Mouse (Mus musculus): ENCODE data around the gene Lama1. TPM values are rescaled to one million over a fixed set of nuclear protein-coding genes. Genes with fewer than 3 reads are reported as not detected.
"Not testable (repeated sequence)": the region's sequence is repeated elsewhere in the genome, so short reads cannot be mapped to it uniquely, and the experiment has no call there.

Lama1 gene
- polyA plus RNA-seq, 1 experiment from 2014 or later = 23.7 TPM

- 87% methylated on average over 13 of the region's 13 CpGs for WGBS
- Histone ChIP-seq H3K4me3 (ENCODE audit: low read depth, low read length) (no peak overlapping the region), H3K27me3 (ENCODE audit: control insufficient read depth, insufficient read depth, low read length) (no peaks in the 10 kb centered on the region), H3K4me2 (no peak overlapping the region), H3K9me3 (ENCODE audit: control insufficient read depth, low read length) (no peaks in the 10 kb centered on the region), H3K27ac (ENCODE audit: low read depth, low read length) (no peak overlapping the region), H3K9ac (ENCODE audit: low read length) (no peak overlapping the region), H3K36me3 (ENCODE audit: control insufficient read depth, insufficient read depth, low read length) (no peaks in the 10 kb centered on the region), H3K4me1 (ENCODE audit: control insufficient read depth, insufficient read depth, low read length) (no peaks in the 10 kb centered on the region)
- ATAC-seq (ENCODE audit: low FRiP score) (no peak), DNase-seq (ENCODE audit: low spot score, missing footprints) (no peak)
Measured at GRCm38 (mm10) chr17:67838948-67839347, 141.9 kb downstream of the Lama1 start.

GRCm38 (mm10) chr17:67841494-67841893 is 144.4 kb downstream of the Lama1 start:
- not testable (repeated sequence) for H3K36me3 ChIP-seq (ENCODE audit: control insufficient read depth, insufficient read depth, low read length); H3K4me3 ChIP-seq (ENCODE audit: low read depth, low read length); H3K4me2 ChIP-seq; ATAC-seq (ENCODE audit: low FRiP score); H3K4me1 ChIP-seq (ENCODE audit: control insufficient read depth, insufficient read depth, low read length); DNase-seq (ENCODE audit: low spot score, missing footprints); H3K9me3 ChIP-seq (ENCODE audit: control insufficient read depth, low read length); H3K27ac ChIP-seq (ENCODE audit: low read depth, low read length); H3K27me3 ChIP-seq (ENCODE audit: control insufficient read depth, insufficient read depth, low read length); H3K9ac ChIP-seq (ENCODE audit: low read length)
- WGBS = 98% methylated on average over 2 of the region's 2 CpGs

- ATAC-seq (ENCODE audit: low FRiP score) (no peak), DNase-seq (ENCODE audit: low spot score, missing footprints) (no peak)
- no peaks in the 10 kb centered on the region for H3K27me3 ChIP-seq (ENCODE audit: control insufficient read depth, insufficient read depth, low read length)
- no peaks in the 10 kb centered on the region for H3K4me1 ChIP-seq (ENCODE audit: control insufficient read depth, insufficient read depth, low read length)
- H3K9ac ChIP-seq (ENCODE audit: low read length) = no peak overlapping the region
- no peak overlapping the region for H3K27ac ChIP-seq (ENCODE audit: low read depth, low read length)
- no peak overlapping the region for H3K4me3 ChIP-seq (ENCODE audit: low read depth, low read length)
- WGBS = 93% methylated on average over 10 of the region's 10 CpGs
- no peak overlapping the region for H3K4me2 ChIP-seq
- no peaks in the 10 kb centered on the region for H3K36me3 ChIP-seq (ENCODE audit: control insufficient read depth, insufficient read depth, low read length)
- no peaks in the 10 kb centered on the region for H3K9me3 ChIP-seq (ENCODE audit: control insufficient read depth, low read length)
Measured at GRCm38 (mm10) chr17:67861080-67861630, 164.1 kb downstream of the Lama1 start.

GRCm38 (mm10) chr17:67861744-67862535 is 164.9 kb downstream of the Lama1 start:
- WGBS = 80% methylated on average over 16 of the region's 16 CpGs
- DNase-seq (ENCODE audit: low spot score, missing footprints) (peak; percentile 97), ATAC-seq (ENCODE audit: low FRiP score) (peak; percentile 59; the same call in 1 of the 2 replicates)
- Histone ChIP-seq H3K4me2 (no peak overlapping the region), H3K4me1 (ENCODE audit: control insufficient read depth, insufficient read depth, low read length) (no peaks in the 10 kb centered on the region), H3K27me3 (ENCODE audit: control insufficient read depth, insufficient read depth, low read length) (no peaks in the 10 kb centered on the region), H3K4me3 (ENCODE audit: low read depth, low read length) (no peak overlapping the region), H3K27ac (ENCODE audit: low read depth, low read length) (no peak overlapping the region), H3K36me3 (ENCODE audit: control insufficient read depth, insufficient read depth, low read length) (no peaks in the 10 kb centered on the region), H3K9ac (ENCODE audit: low read length) (no peak overlapping the region), H3K9me3 (ENCODE audit: control insufficient read depth, low read length) (no peaks in the 10 kb centered on the region)

- Histone ChIP-seq H3K9ac (ENCODE audit: low read length) (no peak overlapping the region), H3K9me3 (ENCODE audit: control insufficient read depth, low read length) (no peaks in the 10 kb centered on the region), H3K4me3 (ENCODE audit: low read depth, low read length) (no peak overlapping the region), H3K27me3 (ENCODE audit: control insufficient read depth, insufficient read depth, low read length) (no peaks in the 10 kb centered on the region), H3K4me1 (ENCODE audit: control insufficient read depth, insufficient read depth, low read length) (no peaks in the 10 kb centered on the region), H3K4me2 (no peak overlapping the region), H3K27ac (ENCODE audit: low read depth, low read length) (no peak overlapping the region), H3K36me3 (ENCODE audit: control insufficient read depth, insufficient read depth, low read length) (no peaks in the 10 kb centered on the region)
- ATAC-seq (ENCODE audit: low FRiP score) (no peak), DNase-seq (ENCODE audit: low spot score, missing footprints) (no peak)
- 94% methylated on average over 10 of the region's 10 CpGs for WGBS
Measured at GRCm38 (mm10) chr17:67864363-67864762, 167.3 kb downstream of the Lama1 start.

- no peak overlapping the region for H3K4me2 ChIP-seq
- H3K4me1 ChIP-seq (ENCODE audit: control insufficient read depth, insufficient read depth, low read length) = no peaks in the 10 kb centered on the region
- no peaks in the 10 kb centered on the region for H3K27me3 ChIP-seq (ENCODE audit: control insufficient read depth, insufficient read depth, low read length)
- ATAC-seq (ENCODE audit: low FRiP score) (no peak), DNase-seq (ENCODE audit: low spot score, missing footprints) (no peak)
- H3K4me3 ChIP-seq (ENCODE audit: low read depth, low read length) = no peak overlapping the region
- H3K27ac ChIP-seq (ENCODE audit: low read depth, low read length) = no peak overlapping the region
- H3K9me3 ChIP-seq (ENCODE audit: control insufficient read depth, low read length) = no peaks in the 10 kb centered on the region
- WGBS = 91% methylated on average over 3 of the region's 3 CpGs
- no peak overlapping the region for H3K9ac ChIP-seq (ENCODE audit: low read length)
- H3K36me3 ChIP-seq (ENCODE audit: control insufficient read depth, insufficient read depth, low read length) = no peaks in the 10 kb centered on the region
Measured at GRCm38 (mm10) chr17:67864912-67865311, 167.9 kb downstream of the Lama1 start.

GRCm38 (mm10) chr17:67866026-67866425 is 169.0 kb downstream of the Lama1 start:
- DNase-seq (ENCODE audit: low spot score, missing footprints) = no peak

GRCm38 (mm10) chr17:67866541-67867241 is 169.6 kb downstream of the Lama1 start:
- Histone ChIP-seq H3K9me3 (ENCODE audit: control insufficient read depth, low read length) (no peaks in the 10 kb centered on the region), H3K4me2 (no peak overlapping the region), H3K4me3 (ENCODE audit: low read depth, low read length) (no peak overlapping the region), H3K9ac (ENCODE audit: low read length) (no peak overlapping the region), H3K27me3 (ENCODE audit: control insufficient read depth, insufficient read depth, low read length) (no peaks in the 10 kb centered on the region), H3K4me1 (ENCODE audit: control insufficient read depth, insufficient read depth, low read length) (no peaks in the 10 kb centered on the region), H3K27ac (ENCODE audit: low read depth, low read length) (no peak overlapping the region), H3K36me3 (ENCODE audit: control insufficient read depth, insufficient read depth, low read length) (no peaks in the 10 kb centered on the region)
- DNase-seq (ENCODE audit: low spot score, missing footprints) = no peak
- WGBS = 83% methylated on average over 20 of the region's 20 CpGs
- no peak for ATAC-seq (ENCODE audit: low FRiP score)

More at GRCm38 (mm10) chr17:67866026-67866425, 169.0 kb downstream of the Lama1 start:
- Histone ChIP-seq H3K4me3 (ENCODE audit: low read depth, low read length) (no peak overlapping the region), H3K4me1 (ENCODE audit: control insufficient read depth, insufficient read depth, low read length) (no peaks in the 10 kb centered on the region), H3K4me2 (no peak overlapping the region), H3K9me3 (ENCODE audit: control insufficient read depth, low read length) (no peaks in the 10 kb centered on the region), H3K27ac (ENCODE audit: low read depth, low read length) (no peak overlapping the region), H3K36me3 (ENCODE audit: control insufficient read depth, insufficient read depth, low read length) (no peaks in the 10 kb centered on the region), H3K9ac (ENCODE audit: low read length) (no peak overlapping the region), H3K27me3 (ENCODE audit: control insufficient read depth, insufficient read depth, low read length) (no peaks in the 10 kb centered on the region)
- ATAC-seq (ENCODE audit: low FRiP score) = no peak
- WGBS = 76% methylated on average over 9 of the region's 9 CpGs
